In genomic region chr3:143384357-143384756, GRCm38 (mm10) we compare ENCODE assay signal across 13 mouse cellular contexts.
DNase-seq lines count a peak whose midpoint lies in the region.
"Had no signal": no experiment of that assay in that cellular context is flagged by ENCODE, and none has a peak within 500 bp of the region (broad histone marks: within the 10 kb centered on the region; RNA-seq: fewer than 3 reads in every experiment).

No protein-coding gene starts in this region.

- DNase-seq in layer of hippocampus, adult 11-12 months (ENCODE audit: low spot score) = peak; percentile 67
- DNase-seq in layer of hippocampus, postnatal 25 days (ENCODE audit: extremely low spot score in 1 of 2, low spot score in 1 of 2) = no peak
- peak; percentile 38 for DNase-seq in layer of hippocampus, adult 9-10 months (ENCODE audit: low spot score)
- peak; percentile 32 to 38 for DNase-seq in left cerebral cortex, postnatal 10 days (ENCODE audit: extremely low spot score in 1 of 2, low spot score in 2 of 2)
- peak; percentile 73 for DNase-seq in right cerebral cortex, postnatal 25 days
- DNase-seq in gastrocnemius, postnatal 10 days = no peak
- DNase-seq in neural tube, embryonic 10.5 days (ENCODE audit: extremely low spot score, low spot score) = no peak
- DNase-seq in kidney, postnatal 4 days = no peak
- DNase-seq: cerebellum, adult 9-10 months; gastrocnemius, postnatal 14 days; heart, postnatal 10 days; liver, embryonic 13.5 days; thymus, adult 2 months had no signal

- intact Hi-C loops in left cerebral cortex, postnatal 10 days (cut with DNase I) = loop anchor here (5.0 kb wide), 1 partner anchor 142 kb away; no protein-coding TSS in a partner anchor

Comparison
In these comparisons a context has a peak if more than half of its experiments do, and no peak if none do; other contexts are left out.
1. DNase-seq: peak in layer of hippocampus, adult 11-12 months (single experiment), layer of hippocampus, adult 9-10 months (single experiment), left cerebral cortex, postnatal 10 days (2 of 2) and right cerebral cortex, postnatal 25 days (single experiment); none in layer of hippocampus, postnatal 25 days (0 of 2), gastrocnemius, postnatal 10 days (single experiment), neural tube, embryonic 10.5 days (single experiment) and kidney, postnatal 4 days (0 of 2).